Mouse (Mus musculus) 416B (cell line): ENCODE results near the gene Zbtb18.
A peak's percentile ranks its signal among the peaks of the same experiment; 100 is the strongest.

Experiments used
- DNase-seq: peaks from one replicate; pipeline ENCODE4 v3.0.0; 2011; ENCODE audit warnings: low read depth

Gene Zbtb18

DNA sequence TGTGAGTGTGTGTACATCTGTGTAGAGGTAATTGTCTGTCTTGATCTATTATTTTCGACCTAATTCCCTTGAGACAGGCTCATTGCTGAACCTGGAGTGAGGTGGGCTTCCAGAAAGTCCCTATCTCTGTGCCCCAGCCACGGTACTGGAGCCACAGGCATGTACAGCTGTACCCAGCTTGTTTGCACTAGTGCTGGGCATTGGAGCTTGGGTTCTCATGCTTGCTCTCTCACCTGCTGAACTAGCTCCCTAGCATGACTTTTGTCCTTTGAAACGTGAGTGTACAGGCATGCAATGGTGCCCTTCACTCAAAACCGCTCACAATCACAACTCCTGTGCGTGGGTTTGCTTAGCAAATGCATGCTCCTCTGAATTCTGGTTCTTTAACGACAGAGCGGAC lies 42.1 kb downstream of the Zbtb18 start:
- no peak for DNase-seq

DNA sequence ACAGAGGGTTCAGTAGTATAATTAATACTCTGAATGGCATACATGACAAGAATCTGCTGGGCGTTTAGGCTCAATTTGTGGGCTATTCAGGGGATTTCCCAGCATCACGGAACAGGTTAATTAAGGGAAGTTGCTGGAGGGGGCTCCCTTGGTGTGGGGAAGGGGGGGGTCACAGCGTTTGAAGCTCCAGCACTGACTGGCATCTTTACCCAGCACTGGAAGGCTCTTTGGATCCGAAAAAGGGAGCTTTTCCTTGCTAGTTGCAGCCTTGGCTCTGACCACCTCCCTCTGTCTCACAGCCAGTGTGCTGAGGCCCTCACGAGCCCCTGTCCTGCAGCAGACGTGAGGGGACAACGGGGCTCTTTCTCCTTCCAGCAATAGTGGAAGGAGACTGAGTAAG lies 42.5 kb downstream of the Zbtb18 start:
- DNase-seq = no peak

DNA sequence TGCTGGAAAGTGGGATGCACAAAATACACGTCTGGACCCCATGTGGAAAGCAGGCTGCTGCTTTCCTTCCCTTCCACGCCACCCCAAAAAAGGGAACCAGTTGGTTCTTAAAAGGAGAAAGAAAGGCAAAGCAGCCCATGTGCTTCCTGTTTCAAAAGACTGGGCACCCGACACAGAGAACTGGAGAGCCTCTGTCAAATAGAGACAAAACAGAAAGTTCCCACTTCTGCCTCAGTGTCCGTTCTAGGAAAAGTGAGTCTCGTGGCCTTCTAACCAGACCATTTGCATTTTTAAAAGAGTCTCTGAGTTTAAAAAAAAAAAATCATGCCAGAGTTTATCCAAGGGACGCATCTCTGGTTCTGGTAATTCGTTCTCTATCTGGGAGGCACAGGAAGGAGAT lies 47.7 kb downstream of the Zbtb18 start:
- peak; percentile 75 for DNase-seq

DNA sequence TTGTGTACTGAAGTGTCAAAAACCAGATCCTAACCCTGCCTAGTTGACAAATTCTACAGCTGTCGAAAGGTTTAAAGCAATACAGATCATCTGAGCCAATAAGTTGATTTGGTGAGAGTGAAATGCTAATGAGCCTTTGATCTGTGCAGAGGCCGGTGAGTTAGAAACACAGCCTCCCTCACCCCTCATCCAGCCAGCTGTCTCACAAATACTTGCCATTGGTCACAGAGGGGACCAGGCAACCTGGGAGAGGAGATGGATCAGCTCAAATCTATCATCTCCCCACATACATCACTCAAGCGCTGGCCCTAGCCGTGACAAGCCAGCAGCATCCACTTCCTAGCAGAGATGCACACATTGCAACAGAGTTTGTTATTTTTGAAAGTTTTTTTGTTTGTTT lies 48.7 kb downstream of the Zbtb18 start:
- no peak for DNase-seq

DNA sequence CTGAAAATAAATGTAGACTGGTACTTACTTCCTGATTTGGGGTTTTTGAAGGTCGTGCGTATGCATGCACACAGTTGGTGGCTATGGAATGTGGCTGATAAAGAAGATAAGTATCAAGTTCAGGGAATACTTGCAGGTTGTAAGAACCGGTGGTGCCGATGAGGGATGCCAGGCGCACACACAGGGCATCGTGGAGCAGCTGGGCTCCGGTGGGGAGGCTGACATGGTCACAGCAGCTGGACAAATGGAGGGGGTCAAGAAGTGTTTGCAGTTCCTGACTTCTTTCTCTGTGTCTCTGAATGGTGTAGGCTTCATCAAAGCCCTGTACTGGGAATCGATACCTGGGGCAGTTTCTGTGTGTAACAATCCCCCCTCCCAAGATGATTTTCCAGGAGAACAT lies 49.1 kb downstream of the Zbtb18 start:
- peak; percentile 36 for DNase-seq

DNA sequence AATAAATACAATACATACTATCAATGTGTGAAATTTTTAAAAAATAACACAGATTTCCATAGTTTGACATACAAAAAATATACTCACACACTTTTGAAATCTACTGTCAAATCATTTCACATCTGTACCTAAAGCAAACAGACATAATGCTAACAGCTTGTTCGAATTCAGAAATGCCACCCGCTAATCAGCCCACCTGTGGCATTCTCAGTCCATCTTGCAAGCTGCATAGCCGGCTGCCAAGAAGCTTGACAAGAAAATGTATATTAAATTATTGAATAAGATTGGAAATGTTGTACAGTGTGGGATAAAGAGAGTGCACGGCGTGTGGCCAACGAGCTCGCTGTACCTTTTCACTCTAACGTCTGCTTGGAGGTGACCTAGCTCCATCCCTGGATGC lies 52.2 kb downstream of the Zbtb18 start:
- no peak for DNase-seq

DNA sequence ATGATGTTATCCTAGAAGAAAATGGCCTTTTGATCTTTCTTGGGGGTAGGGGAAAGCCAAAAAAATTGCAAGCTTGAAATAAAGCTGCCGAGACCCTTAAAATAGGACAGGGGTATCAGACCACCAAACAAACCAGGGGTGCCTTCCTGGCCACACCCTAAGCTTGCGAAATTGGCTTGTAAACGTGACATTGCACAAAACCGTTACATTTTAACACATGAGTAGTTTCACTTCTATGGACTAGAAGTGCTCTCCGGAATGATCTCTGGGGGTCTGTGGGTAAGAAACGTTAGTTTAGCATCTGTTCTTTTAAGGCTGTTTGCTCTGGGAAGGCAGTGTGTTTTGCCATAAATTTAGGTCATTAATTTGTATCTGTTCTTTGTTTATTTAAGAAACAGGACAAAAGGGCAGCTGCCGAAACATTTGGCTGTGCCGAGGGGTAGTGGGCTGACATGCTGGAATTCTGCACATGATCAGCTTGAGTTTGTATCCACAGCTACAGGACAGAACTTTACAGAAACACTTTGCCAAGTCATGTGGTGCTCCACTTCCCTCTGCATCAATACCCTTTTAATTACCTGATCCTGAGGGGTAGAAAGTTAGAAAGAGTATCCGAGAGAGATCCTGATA lies 52.9 kb downstream of the Zbtb18 start:
- DNase-seq = peak; percentile 49
